Mouse (Mus musculus) forebrain, embryonic 15.5 days (tissue): ENCODE results near the gene Focad. TPM values are rescaled to one million over a fixed set of nuclear protein-coding genes. Genes with fewer than 3 reads are reported as not detected.

Experiments
- ATAC-seq: fragments of 200-750 bp; cut with Nextera tagmentation; replicated peaks from 2 replicates; pipeline ENCODE4 v1.8.0; 2017; ENCODE audit warnings: mild to moderate bottlenecking, moderate TSS enrichment, moderate library complexity
- H3K27ac ChIP-seq: fragments of 300-500 bp; sonication (generic); replicated peaks from 2 replicates; pipeline ENCODE4 v1.5.1; 2015; ENCODE audit warnings: mild to moderate bottlenecking, inconsistent platforms
- H3K27me3 ChIP-seq: fragments of 300-500 bp; sonication (generic); 2 replicates; pipeline ENCODE4 v1.6.1; 2015; ENCODE audit warnings: inconsistent platforms
- H3K36me3 ChIP-seq: fragments of 300-500 bp; sonication (generic); 2 replicates; pipeline ENCODE4 v1.6.1; 2015; ENCODE audit warnings: mild to moderate bottlenecking, inconsistent platforms
- H3K4me1 ChIP-seq: fragments of 300-500 bp; sonication (generic); 2 replicates; pipeline ENCODE4 v1.6.1; 2015; ENCODE audit warnings: inconsistent platforms
- H3K4me2 ChIP-seq: fragments of 300-500 bp; sonication (generic); replicated peaks from 2 replicates; pipeline ENCODE4 v1.6.1; 2015; ENCODE audit warnings: mild to moderate bottlenecking, inconsistent platforms
- H3K4me3 ChIP-seq: fragments of 300-500 bp; sonication (generic); 2 replicates; pipeline ENCODE4 v1.5.1; 2015; ENCODE audit warnings: mild to moderate bottlenecking, inconsistent platforms
- H3K9ac ChIP-seq: fragments of 300-500 bp; sonication (generic); replicated peaks from 2 replicates; pipeline ENCODE4 v1.6.1; 2015; ENCODE audit warnings: mild to moderate bottlenecking, inconsistent platforms
- H3K9me3 ChIP-seq: fragments of 300-500 bp; sonication (generic); 2 replicates; pipeline ENCODE4 v1.6.1; 2016; ENCODE audit warnings: inconsistent platforms
- WGBS: fragments of 180-500 bp; shearing (Covaris S2); methylation state at CpG from one replicate; pipeline ENCODE4 v1.1.7; 2015; ENCODE audit warnings: mixed read lengths; 5-methylcytosine and 5-hydroxymethylcytosine counted together
- polyA plus RNA-seq: library from polyadenylated mRNA; unstranded; fragments of >200 nt; fragmentation: Nextera tagmentation; extraction: Ambion mirVana; gene quantifications from 2 replicates; pipeline ENCODE4 v1.2.1, GENCODE M21; 2015

The Focad gene
- polyA plus RNA-seq, 1 experiment from 2014 or later, result 18.2 TPM

- no peaks in the 10 kb centered on the region for H3K9me3 ChIP-seq
- no peak overlapping the region for H3K9ac ChIP-seq
- H3K36me3 ChIP-seq, result no peaks in the 10 kb centered on the region
- WGBS, result 91% methylated on average over 4 of the region's 4 CpGs
- peaks cover 21% of the 10 kb centered on the region for H3K4me1 ChIP-seq
- H3K27ac ChIP-seq, result no peak overlapping the region
- no peak overlapping the region for H3K4me2 ChIP-seq
- H3K4me3 ChIP-seq, result no peak overlapping the region
- ATAC-seq, result no peak
- H3K27me3 ChIP-seq, result no peaks in the 10 kb centered on the region
Observed at GRCm38 (mm10) chr4:88334533-88334932, 240.1 kb downstream of the Focad start.

- no peaks in the 10 kb centered on the region for H3K27me3 ChIP-seq
- WGBS, result 8% methylated on average over 2 of the region's 2 CpGs
- no peak overlapping the region for H3K27ac ChIP-seq
- peaks cover 21% of the 10 kb centered on the region for H3K4me1 ChIP-seq
- H3K4me3 ChIP-seq, result no peak overlapping the region
- no peaks in the 10 kb centered on the region for H3K9me3 ChIP-seq
- ATAC-seq, result no peak
- no peaks in the 10 kb centered on the region for H3K36me3 ChIP-seq
- no peak overlapping the region for H3K9ac ChIP-seq
- no peak overlapping the region for H3K4me2 ChIP-seq
Observed at GRCm38 (mm10) chr4:88336753-88337152, 242.3 kb downstream of the Focad start.

GRCm38 (mm10) chr4:88337365-88337764, 242.9 kb downstream of the Focad start:
- Histone ChIP-seq H3K4me3 (no peak overlapping the region), H3K27ac (no peak overlapping the region), H3K9me3 (no peaks in the 10 kb centered on the region), H3K36me3 (no peaks in the 10 kb centered on the region), H3K9ac (no peak overlapping the region), H3K4me2 (no peak overlapping the region), H3K27me3 (no peaks in the 10 kb centered on the region), H3K4me1 (peaks cover 21% of the 10 kb centered on the region)
- no peak for ATAC-seq
- 60% methylated on average over 2 of the region's 2 CpGs for WGBS

- H3K27me3 ChIP-seq, result no peaks in the 10 kb centered on the region
- WGBS, result 20% methylated on average over 5 of the region's 5 CpGs
- no peaks in the 10 kb centered on the region for H3K9me3 ChIP-seq
- no peak overlapping the region for H3K27ac ChIP-seq
- peak; percentile 82 for ATAC-seq
- H3K4me2 ChIP-seq, result no peak overlapping the region; the same call in 1 of the 2 replicates
- H3K9ac ChIP-seq, result no peak overlapping the region
- H3K36me3 ChIP-seq, result no peaks in the 10 kb centered on the region
- H3K4me1 ChIP-seq, result peaks cover 21% of the 10 kb centered on the region
- H3K4me3 ChIP-seq, result no peak overlapping the region
Observed at GRCm38 (mm10) chr4:88338130-88338529, 243.7 kb downstream of the Focad start.

GRCm38 (mm10) chr4:88344468-88344867, 250.0 kb downstream of the Focad start:
- H3K4me2 ChIP-seq, result peak overlapping the region; percentile 4; the same call in 1 of the 2 replicates
- H3K9me3 ChIP-seq, result no peaks in the 10 kb centered on the region
- no peaks in the 10 kb centered on the region for H3K36me3 ChIP-seq
- H3K27me3 ChIP-seq, result no peaks in the 10 kb centered on the region
- no peak overlapping the region for H3K4me3 ChIP-seq
- peak; percentile 80 for ATAC-seq
- no peak overlapping the region for H3K9ac ChIP-seq
- H3K4me1 ChIP-seq, result peaks cover 25% of the 10 kb centered on the region; the same call in 1 of the 2 replicates
- WGBS, result 35% methylated on average over 11 of the region's 11 CpGs
- H3K27ac ChIP-seq, result peak overlapping the region; percentile 58

- Histone ChIP-seq H3K36me3 (no peaks in the 10 kb centered on the region), H3K4me1 (peaks cover 25% of the 10 kb centered on the region; the same call in 1 of the 2 replicates), H3K27ac (no peak overlapping the region), H3K27me3 (no peaks in the 10 kb centered on the region), H3K4me2 (no peak overlapping the region), H3K4me3 (no peak overlapping the region), H3K9me3 (no peaks in the 10 kb centered on the region), H3K9ac (no peak overlapping the region)
- 34% methylated on average over 4 of the region's 4 CpGs for WGBS
- ATAC-seq, result peak; percentile 35
Observed at GRCm38 (mm10) chr4:88345065-88345464, 250.6 kb downstream of the Focad start.

- Histone ChIP-seq H3K4me1 (peaks cover 27% of the 10 kb centered on the region; the same call in 1 of the 2 replicates), H3K27me3 (no peaks in the 10 kb centered on the region), H3K4me2 (no peak overlapping the region), H3K27ac (peak overlapping the region; percentile 33; the same call in 1 of the 2 replicates), H3K4me3 (no peak overlapping the region), H3K9me3 (no peaks in the 10 kb centered on the region), H3K9ac (no peak overlapping the region), H3K36me3 (no peaks in the 10 kb centered on the region)
- WGBS, result 59% methylated on average over 8 of the region's 8 CpGs
- ATAC-seq, result no peak
Observed at GRCm38 (mm10) chr4:88345938-88346337, 251.5 kb downstream of the Focad start.

GRCm38 (mm10) chr4:88350910-88351309, 256.5 kb downstream of the Focad start:
- Histone ChIP-seq H3K9me3 (no peaks in the 10 kb centered on the region), H3K36me3 (no peaks in the 10 kb centered on the region), H3K9ac (no peak overlapping the region), H3K4me1 (peaks cover 7% of the 10 kb centered on the region; the same call in 1 of the 2 replicates), H3K4me3 (no peak overlapping the region), H3K27me3 (no peaks in the 10 kb centered on the region), H3K27ac (no peak overlapping the region), H3K4me2 (no peak overlapping the region)
- ATAC-seq, result peak; percentile 92
- WGBS, result 4% methylated on average over 4 of the region's 4 CpGs

GRCm38 (mm10) chr4:88356652-88357051, 262.2 kb downstream of the Focad start:
- WGBS, result 67% methylated on average over 2 of the region's 2 CpGs

GRCm38 (mm10) chr4:88357431-88357830, 263.0 kb downstream of the Focad start:
- peaks cover 4% of the 10 kb centered on the region; the same call in 1 of the 2 replicates for H3K36me3 ChIP-seq
- no peaks in the 10 kb centered on the region for H3K9me3 ChIP-seq
- no peak overlapping the region for H3K27ac ChIP-seq
- H3K4me3 ChIP-seq, result no peak overlapping the region
- WGBS, result 92% methylated on average over 3 of the region's 3 CpGs
- no peak overlapping the region for H3K9ac ChIP-seq
- no peak overlapping the region for H3K4me2 ChIP-seq
- no peak for ATAC-seq
- no peaks in the 10 kb centered on the region for H3K4me1 ChIP-seq
- H3K27me3 ChIP-seq, result no peaks in the 10 kb centered on the region

More at GRCm38 (mm10) chr4:88356652-88357051, 262.2 kb downstream of the Focad start:
- no peak overlapping the region for H3K4me2 ChIP-seq
- H3K27me3 ChIP-seq, result no peaks in the 10 kb centered on the region
- no peaks in the 10 kb centered on the region for H3K4me1 ChIP-seq
- H3K9me3 ChIP-seq, result no peaks in the 10 kb centered on the region
- no peak overlapping the region for H3K27ac ChIP-seq
- no peak overlapping the region for H3K9ac ChIP-seq
- peaks cover 4% of the 10 kb centered on the region; the same call in 1 of the 2 replicates for H3K36me3 ChIP-seq
- no peak for ATAC-seq
- H3K4me3 ChIP-seq, result no peak overlapping the region

- H3K4me1 ChIP-seq, result peaks cover 7% of the 10 kb centered on the region
- 93% methylated on average over 6 of the region's 6 CpGs for WGBS
- no peak for ATAC-seq
- no peaks in the 10 kb centered on the region for H3K9me3 ChIP-seq
- H3K9ac ChIP-seq, result no peak overlapping the region
- H3K27ac ChIP-seq, result no peak overlapping the region
- no peak overlapping the region for H3K4me2 ChIP-seq
- H3K27me3 ChIP-seq, result no peaks in the 10 kb centered on the region
- no peak overlapping the region for H3K4me3 ChIP-seq
- no peaks in the 10 kb centered on the region for H3K36me3 ChIP-seq
Observed at GRCm38 (mm10) chr4:88369951-88370350, 275.5 kb downstream of the Focad start.

GRCm38 (mm10) chr4:88370819-88371218, 276.4 kb downstream of the Focad start:
- Histone ChIP-seq H3K4me1 (peaks cover 7% of the 10 kb centered on the region), H3K27ac (no peak overlapping the region), H3K36me3 (no peaks in the 10 kb centered on the region), H3K9ac (no peak overlapping the region), H3K27me3 (no peaks in the 10 kb centered on the region), H3K9me3 (no peaks in the 10 kb centered on the region), H3K4me2 (no peak overlapping the region), H3K4me3 (no peak overlapping the region)
- ATAC-seq, result no peak
- WGBS, result 68% methylated on average over 8 of the region's 8 CpGs
